In the genomic region with DNA sequence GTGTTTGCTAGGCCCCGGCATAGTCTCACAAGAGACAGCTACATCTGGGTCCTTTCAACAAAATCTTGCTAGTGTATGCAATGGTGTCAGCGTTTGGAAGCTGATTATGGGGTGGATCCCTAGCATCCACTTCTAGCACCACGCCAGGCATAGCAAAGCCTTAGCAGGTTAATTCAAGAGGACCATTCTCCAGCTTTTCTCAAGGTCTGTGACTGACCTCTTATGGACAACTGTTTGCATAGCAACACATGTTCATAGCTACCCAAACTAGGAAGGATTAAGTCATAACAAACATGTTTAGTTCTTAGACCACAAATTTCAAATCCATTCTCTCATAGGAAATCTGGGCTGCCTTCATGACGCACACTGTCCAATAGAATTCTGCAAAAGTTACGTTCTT, we compare ENCODE assay signal across 10 mouse cellular contexts. TPM values are rescaled to one million over a fixed set of nuclear protein-coding genes. Genes with fewer than 3 reads are reported as not detected.
DNase-seq lines count a peak whose midpoint lies in the region; ATAC-seq and TF ChIP-seq lines count a peak whose summit lies in the region.
"Had no signal": no experiment of that assay in that cellular context is flagged by ENCODE, and none has a peak within 500 bp of the region (broad histone marks: within the 10 kb centered on the region; RNA-seq: fewer than 3 reads in every experiment).

No protein-coding gene starts in this region.

- no peaks in the 10 kb centered on the region for H3K4me1 ChIP-seq in hindbrain, embryonic 14.5 days (replicated peaks; ENCODE audit: control insufficient read depth, insufficient read depth, low read length)
- no peaks in the 10 kb centered on the region for H3K4me1 ChIP-seq in hindbrain, embryonic 12.5 days
- no peaks in the 10 kb centered on the region for H3K4me1 ChIP-seq in heart, postnatal 0 days (ENCODE audit: control insufficient read depth, insufficient read depth)
- H3K4me1 ChIP-seq: heart, embryonic 13.5 days had no signal

- H3K4me3 ChIP-seq in hindbrain, embryonic 14.5 days (replicated peaks; ENCODE audit: low read length) = no peak overlapping the region
- H3K4me3 ChIP-seq in hindbrain, embryonic 12.5 days = no peak overlapping the region
- no peak overlapping the region for H3K4me3 ChIP-seq in heart, postnatal 0 days (ENCODE audit: low read depth, low read length)
- H3K4me3 ChIP-seq: heart, embryonic 13.5 days had no signal

- 56% methylated on average over 4 of the region's 5 CpGs for WGBS in hindbrain, embryonic 14.5 days
- WGBS in hindbrain, embryonic 12.5 days = 60% methylated on average over 5 of the region's 5 CpGs
- 41% methylated on average over 4 of the region's 5 CpGs for WGBS in heart, postnatal 0 days

- no peak overlapping the region for H3K9ac ChIP-seq in hindbrain, embryonic 14.5 days
- H3K9ac ChIP-seq in hindbrain, embryonic 12.5 days = no peak overlapping the region
- H3K9ac ChIP-seq in heart, postnatal 0 days (replicated peaks; ENCODE audit: low read depth, low read length) = no peak overlapping the region
- H3K9ac ChIP-seq: heart, embryonic 13.5 days had no signal

- no peak for TF ChIP-seq EP300 in heart, postnatal 0 days (IDR thresholded peaks at IDR 0.05; ENCODE audit: low read depth)

- no peaks in the 10 kb centered on the region for H3K36me3 ChIP-seq in hindbrain, embryonic 14.5 days (replicated peaks; ENCODE audit: control insufficient read depth, insufficient read depth)
- H3K36me3 ChIP-seq in hindbrain, embryonic 12.5 days = no peaks in the 10 kb centered on the region
- H3K36me3 ChIP-seq in heart, postnatal 0 days (replicated peaks; ENCODE audit: control insufficient read depth, insufficient read depth, low read length) = no peaks in the 10 kb centered on the region
- H3K36me3 ChIP-seq: heart, embryonic 13.5 days had no signal

- no peaks in the 10 kb centered on the region for H3K27me3 ChIP-seq in hindbrain, embryonic 14.5 days (ENCODE audit: control insufficient read depth, insufficient read depth, low read length)
- H3K27me3 ChIP-seq in hindbrain, embryonic 12.5 days = no peaks in the 10 kb centered on the region
- H3K27me3 ChIP-seq in heart, postnatal 0 days (ENCODE audit: control insufficient read depth, insufficient read depth, low read length) = no peaks in the 10 kb centered on the region
- H3K27me3 ChIP-seq: heart, embryonic 13.5 days had no signal

- no peak overlapping the region for H3K4me2 ChIP-seq in hindbrain, embryonic 14.5 days (replicated peaks)
- H3K4me2 ChIP-seq in hindbrain, embryonic 12.5 days (replicated peaks) = no peak overlapping the region
- H3K4me2 ChIP-seq in heart, postnatal 0 days (ENCODE audit: low read depth, low read length) = no peak overlapping the region
- H3K4me2 ChIP-seq: heart, embryonic 13.5 days had no signal

- TF ChIP-seq CTCF in heart, postnatal 0 days (IDR thresholded peaks at IDR 0.05; ENCODE audit: low read depth) = peak; percentile 85

- ATAC-seq in hindbrain, embryonic 14.5 days (ENCODE audit: low FRiP score) = peak; percentile 53; the same call in 1 of the 2 replicates
- ATAC-seq in hindbrain, embryonic 12.5 days (ENCODE audit: low FRiP score) = no peak
- peak; percentile 74 for ATAC-seq in heart, postnatal 0 days (ENCODE audit: insufficient read depth, low read depth)
- ATAC-seq in megakaryocyte progenitor cell, adult 5-6 weeks (replicated peaks; ENCODE audit: poor library complexity) = peak; percentile 81
- ATAC-seq in erythroblast, adult 5-6 weeks (replicated peaks; ENCODE audit: low FRiP score, poor library complexity, severe bottlenecking) = no peak

- no peaks in the 10 kb centered on the region for H3K9me3 ChIP-seq in hindbrain, embryonic 14.5 days (ENCODE audit: control insufficient read depth, low read length)
- no peaks in the 10 kb centered on the region for H3K9me3 ChIP-seq in hindbrain, embryonic 12.5 days (replicated peaks)
- no peaks in the 10 kb centered on the region for H3K9me3 ChIP-seq in heart, postnatal 0 days (replicated peaks; ENCODE audit: control insufficient read depth, low read length)
- H3K9me3 ChIP-seq: heart, embryonic 13.5 days had no signal

- no peak overlapping the region for H3K27ac ChIP-seq in hindbrain, embryonic 14.5 days
- H3K27ac ChIP-seq in hindbrain, embryonic 12.5 days = no peak overlapping the region
- no peak overlapping the region for H3K27ac ChIP-seq in heart, postnatal 0 days (ENCODE audit: low read depth)
- H3K27ac ChIP-seq: heart, embryonic 13.5 days; macrophage had no signal

- DNase-seq in hindbrain, embryonic 14.5 days (ENCODE audit: low spot score) = peak; percentile 70
- peak; percentile 62 for DNase-seq in 416B (ENCODE audit: low read depth)
- DNase-seq in ES-CJ7 (ENCODE audit: low read depth, low spot score) = peak; percentile 41
- DNase-seq in heart, postnatal 0 days (ENCODE audit: low spot score) = peak; percentile 74
- no peak for DNase-seq in spleen, adult 12 weeks (ENCODE audit: low spot score)

RNA-seq across cellular contexts. Expression of a gene that starts 40.7 kb away (rescaled TPM):
- polyA plus RNA-seq in hindbrain, embryonic 14.5 days (2014; fragmentation: Nextera tagmentation; extraction: Ambion mirVana) = 1.8 and 2.0 TPM in 2 replicates
- 1.5 TPM in 2 replicates for polyA plus RNA-seq in hindbrain, embryonic 12.5 days (2016; fragmentation: Nextera tagmentation; extraction: Ambion mirVana)
- 22.6 TPM in 1 of 2 replicates, not detected in the other for total RNA-seq in heart, postnatal 0 days (2014; rRNA removed; ENCODE audit: low replicate concordance)
- 1.5 and 2.1 TPM in 2 replicates for polyA plus RNA-seq in heart, postnatal 0 days (2015; fragmentation: Nextera tagmentation; extraction: Ambion mirVana)
- 0.76 TPM in 1 of 2 replicates, not detected in the other for total RNA-seq in megakaryocyte progenitor cell, adult 5-6 weeks (2015)
- 0.79 TPM in 1 of 2 replicates, not detected in the other for total RNA-seq in megakaryocyte progenitor cell, adult 5-6 weeks (2017)
- not detected in 2 replicates for total RNA-seq in erythroblast, adult 5-6 weeks (2015; ENCODE audit: low replicate concordance)
- not detected in 2 replicates for total RNA-seq in erythroblast, adult 5-6 weeks (2017; ENCODE audit: low replicate concordance)
- polyA plus RNA-seq: macrophage had no signal

RNA-seq across cellular contexts. Expression of a gene that starts 55.7 kb away (rescaled TPM):
- 8.4 and 11.3 TPM in 2 replicates for polyA plus RNA-seq in hindbrain, embryonic 14.5 days (2014; fragmentation: Nextera tagmentation; extraction: Ambion mirVana)
- 1.6 and 2.8 TPM in 2 replicates for polyA plus RNA-seq in hindbrain, embryonic 12.5 days (2016; fragmentation: Nextera tagmentation; extraction: Ambion mirVana)
- total RNA-seq in heart, postnatal 0 days (2014; rRNA removed; ENCODE audit: low replicate concordance) = 510 and 558 TPM in 2 replicates
- 41.0 and 42.6 TPM in 2 replicates for polyA plus RNA-seq in heart, postnatal 0 days (2015; fragmentation: Nextera tagmentation; extraction: Ambion mirVana)
- 5.5 TPM in 2 replicates for total RNA-seq in megakaryocyte progenitor cell, adult 5-6 weeks (2015)
- total RNA-seq in megakaryocyte progenitor cell, adult 5-6 weeks (2017) = 1.5 and 3.2 TPM in 2 replicates
- 11.3 TPM in 1 of 2 replicates, not detected in the other for total RNA-seq in erythroblast, adult 5-6 weeks (2015; ENCODE audit: low replicate concordance)
- total RNA-seq in erythroblast, adult 5-6 weeks (2017; ENCODE audit: low replicate concordance) = 3.3 and 6.4 TPM in 2 replicates

Comparison
In these comparisons a context has a peak if more than half of its experiments do, and no peak if none do; other contexts are left out.
1. ATAC-seq: peak in hindbrain, embryonic 14.5 days (single experiment), heart, postnatal 0 days (single experiment) and megakaryocyte progenitor cell, adult 5-6 weeks (single experiment); none in hindbrain, embryonic 12.5 days (single experiment) and erythroblast, adult 5-6 weeks (single experiment).
2. RNA of a gene that starts 55.7 kb away (total RNA-seq): 510 to 558 TPM in heart, postnatal 0 days; 3.3 to 11.3 TPM in erythroblast, adult 5-6 weeks and 1.5 to 5.5 TPM in megakaryocyte progenitor cell, adult 5-6 weeks; every median in the first group is over 10 times any median in the second.